Mouse (Mus musculus) midbrain, embryonic 16.5 days (tissue): Measurements from ENCODE around the gene Fblim1. TPM values are rescaled to one million over a fixed set of nuclear protein-coding genes. Genes with fewer than 3 reads are reported as not detected.

Experiments used
- ATAC-seq: fragments of 200-750 bp; cut with Nextera tagmentation; 2 replicates; pipeline ENCODE4 v1.8.0; 2017; ENCODE audit warnings: moderate TSS enrichment
- H3K27ac ChIP-seq: fragments of 300-500 bp; sonication (generic); 2 replicates; pipeline ENCODE4 v1.5.1; 2014; ENCODE audit warnings: mild to moderate bottlenecking, low read length, mixed read lengths
- H3K27me3 ChIP-seq: fragments of 300-500 bp; sonication (generic); 2 replicates; pipeline ENCODE4 v1.6.1; 2014; ENCODE audit warnings: low read depth, low read length, mixed read lengths; ENCODE audit not compliant: control insufficient read depth, insufficient read depth
- H3K36me3 ChIP-seq: fragments of 300-500 bp; sonication (generic); 2 replicates; pipeline ENCODE4 v1.6.1; 2014; ENCODE audit warnings: mild to moderate bottlenecking, low read length, moderate library complexity, mixed read lengths; ENCODE audit not compliant: control insufficient read depth, insufficient read depth
- H3K4me1 ChIP-seq: fragments of 300-500 bp; sonication (generic); 2 replicates; pipeline ENCODE4 v1.6.1; 2014; ENCODE audit warnings: mild to moderate bottlenecking, low read length, mixed read lengths; ENCODE audit not compliant: control insufficient read depth, insufficient read depth
- H3K4me2 ChIP-seq: fragments of 300-500 bp; sonication (generic); 2 replicates; pipeline ENCODE4 v1.6.1; 2014; ENCODE audit warnings: mild to moderate bottlenecking, low read length, mixed read lengths
- H3K4me3 ChIP-seq: fragments of 300-500 bp; sonication (generic); 2 replicates; pipeline ENCODE4 v1.5.1; 2014; ENCODE audit warnings: low read depth, mild to moderate bottlenecking, low read length, moderate library complexity, mixed read lengths
- H3K9ac ChIP-seq: fragments of 300-500 bp; sonication (generic); 2 replicates; pipeline ENCODE4 v1.6.1; 2014; ENCODE audit warnings: low read depth, low read length, mixed read lengths
- H3K9me3 ChIP-seq: fragments of 300-500 bp; sonication (generic); replicated peaks from 2 replicates; pipeline ENCODE4 v1.6.1; 2014; ENCODE audit warnings: mild to moderate bottlenecking, low read length, mixed read lengths; ENCODE audit not compliant: control insufficient read depth, poor library complexity, severe bottlenecking
- WGBS: fragments of 180-500 bp; shearing (Covaris S2); extraction: QIAGEN DNeasy Blood & Tissue Kit; methylation state at CpG from one replicate; pipeline ENCODE4 v1.1.7; 2014; 5-methylcytosine and 5-hydroxymethylcytosine counted together
- polyA plus RNA-seq: library from polyadenylated mRNA; unstranded; fragments of >200 nt; fragmentation: Nextera tagmentation; extraction: Ambion mirVana; gene quantifications from 2 replicates; pipeline ENCODE4 v1.2.1, GENCODE M21; 2015

Gene Fblim1
- polyA plus RNA-seq, 1 experiment from 2014 or later = 35.6 TPM

DNA sequence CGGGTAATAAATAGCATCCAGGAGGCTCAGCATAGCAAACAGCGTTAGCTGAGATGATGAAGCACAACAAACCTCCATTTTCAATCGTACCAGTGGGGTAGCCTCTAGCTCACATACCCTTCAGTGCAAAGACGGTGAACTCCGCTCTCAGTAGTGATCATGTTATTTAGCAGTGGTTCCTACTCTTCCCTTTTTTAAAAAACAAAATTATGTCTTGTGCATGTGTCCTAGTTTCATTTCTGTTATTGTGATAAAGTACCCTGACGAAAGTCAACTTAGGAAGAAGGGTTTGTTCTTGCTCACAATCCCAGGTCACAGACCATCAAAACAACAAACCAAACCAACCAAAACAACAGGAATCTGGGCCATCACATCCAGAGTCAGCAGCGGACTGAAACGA is 40.1 kb upstream of the Fblim1 start:
- Histone ChIP-seq H3K27me3 (no peaks in the 10 kb centered on the region), H3K4me3 (no peak overlapping the region), H3K36me3 (0 out of 2 replicates have a peak, but pooled peaks cover 6% of the 10 kb centered on the region), H3K4me1 (0 out of 2 replicates have a peak, but pooled peaks cover 7% of the 10 kb centered on the region), H3K27ac (no peak overlapping the region), H3K4me2 (no peak overlapping the region), H3K9me3 (no peaks in the 10 kb centered on the region), H3K9ac (no peak overlapping the region)
- 93% methylated on average over 8 of the region's 8 CpGs for WGBS
- ATAC-seq = no peak

DNA sequence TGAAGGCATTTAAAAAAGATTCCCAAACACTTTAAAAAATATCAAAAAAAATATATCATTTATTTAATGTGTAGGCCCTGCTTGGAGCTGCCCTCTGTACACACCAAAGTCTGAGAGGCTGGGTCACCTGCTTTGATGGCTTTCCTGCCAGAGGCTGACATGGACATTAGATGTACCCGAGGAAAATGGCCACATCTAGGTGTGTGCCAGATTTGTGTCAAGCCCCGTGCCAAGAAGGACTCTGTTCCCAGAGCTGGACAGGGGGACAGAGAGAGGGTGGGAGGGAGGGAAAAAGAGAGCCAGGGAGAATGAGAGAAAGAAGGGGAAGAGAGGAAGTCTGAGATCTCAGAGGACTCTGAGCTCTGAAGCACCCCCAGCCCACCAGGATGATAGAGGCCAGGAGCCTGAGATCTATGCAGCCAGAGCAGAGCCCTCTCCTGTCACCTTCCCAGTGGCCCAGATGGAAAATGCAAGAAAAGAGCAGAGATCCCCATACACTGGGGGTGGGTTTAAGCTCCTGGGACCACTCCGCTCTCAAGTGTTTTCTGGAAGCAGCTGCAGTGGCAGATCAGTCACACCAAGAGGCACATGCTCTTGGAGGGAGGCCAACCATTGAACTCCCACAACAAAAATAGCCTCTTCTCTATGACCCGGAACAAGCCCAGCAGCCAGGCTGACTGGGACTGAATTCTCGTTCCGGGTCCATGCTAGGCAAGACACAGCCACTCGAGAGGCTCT is 37.4 kb upstream of the Fblim1 start:
- Histone ChIP-seq H3K9me3 (no peaks in the 10 kb centered on the region), H3K4me2 (no peak overlapping the region), H3K4me3 (no peak overlapping the region), H3K27ac (peak overlapping the region; percentile 64), H3K36me3 (0 out of 2 replicates have a peak, but pooled peaks cover 6% of the 10 kb centered on the region), H3K27me3 (no peaks in the 10 kb centered on the region), H3K9ac (no peak overlapping the region), H3K4me1 (0 out of 2 replicates have a peak, but pooled peaks cover 7% of the 10 kb centered on the region)
- ATAC-seq = peak; percentile 77
- WGBS = 40% methylated on average over 7 of the region's 7 CpGs

DNA sequence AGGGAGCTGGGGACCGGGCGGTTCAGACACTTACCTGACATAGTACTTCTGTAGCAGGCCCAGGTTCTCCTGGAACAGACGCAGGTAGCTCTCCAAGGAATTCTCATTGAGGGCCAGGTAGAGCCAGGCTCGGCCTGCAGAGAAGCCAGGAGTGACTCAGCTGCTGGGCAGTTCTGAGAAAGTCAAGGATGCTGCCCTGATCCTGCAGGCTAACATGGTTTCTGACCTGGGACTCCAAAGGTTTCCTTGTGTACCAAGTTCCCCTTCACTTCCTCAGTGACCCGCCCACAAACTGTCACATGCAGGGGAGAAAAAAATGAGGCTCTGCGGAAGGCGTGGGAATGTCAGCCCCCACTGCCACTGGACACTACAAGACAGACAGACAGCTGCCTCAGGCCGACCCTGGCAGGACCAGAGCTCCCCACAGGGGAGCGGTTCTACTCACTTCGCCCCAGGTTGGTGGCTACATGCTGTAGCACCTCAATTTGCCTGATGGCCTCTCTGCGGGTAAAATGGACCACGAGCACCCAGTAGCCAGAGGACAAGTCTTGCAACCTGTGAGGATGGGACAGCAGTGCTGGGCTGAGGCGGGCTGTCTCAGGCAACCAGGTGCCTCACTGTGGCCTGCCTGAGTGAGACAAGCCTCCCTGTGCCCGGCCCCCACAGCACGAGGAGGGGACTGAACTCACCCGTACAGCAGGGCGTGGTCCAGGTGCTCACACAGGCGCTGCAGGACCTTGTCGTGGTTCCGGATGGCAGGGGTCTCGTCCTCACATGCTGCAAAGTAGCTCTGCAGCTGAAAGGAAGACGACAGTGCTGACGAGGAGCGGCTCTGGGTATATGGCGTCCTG is 36.3 kb upstream of the Fblim1 start:
- whole genome bisulfite sequencing = 92% methylated on average over 25 of the region's 25 CpGs
- H3K4me1 ChIP-seq = 0 out of 2 replicates have a peak, but pooled peaks cover 7% of the 10 kb centered on the region
- ATAC-seq = no peak
- no peak overlapping the region for H3K4me3 ChIP-seq
- 0 out of 2 replicates have a peak, but pooled peaks cover 6% of the 10 kb centered on the region for H3K36me3 ChIP-seq
- no peak overlapping the region for H3K9ac ChIP-seq
- no peaks in the 10 kb centered on the region for H3K27me3 ChIP-seq
- H3K9me3 ChIP-seq = no peaks in the 10 kb centered on the region
- H3K4me2 ChIP-seq = no peak overlapping the region
- 0 out of 2 replicates have a peak overlapping the region, but pooled peaks have one; percentile 20 for H3K27ac ChIP-seq

DNA sequence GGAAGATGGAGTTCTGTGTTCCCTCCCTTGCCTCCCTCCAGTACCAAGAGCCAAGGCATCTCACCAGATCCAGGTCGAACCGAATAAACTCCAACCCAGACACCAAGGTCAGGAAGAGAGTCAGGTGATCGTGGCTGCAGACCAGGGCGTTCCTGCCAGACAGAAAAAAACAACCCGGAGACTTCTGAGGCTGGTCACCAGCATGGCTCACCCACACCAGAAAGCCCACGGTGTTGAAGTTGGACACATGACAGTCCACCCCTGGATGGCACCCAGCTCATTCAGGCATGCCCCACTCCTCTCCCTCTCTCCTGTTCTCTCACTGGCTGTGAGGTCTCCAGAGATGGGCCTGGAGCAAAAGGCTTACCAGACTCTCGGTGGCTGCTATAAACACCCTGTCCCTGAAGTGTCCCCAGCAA is 35.5 kb upstream of the Fblim1 start:
- WGBS = 88% methylated on average over 7 of the region's 7 CpGs
- Histone ChIP-seq H3K4me3 (no peak overlapping the region), H3K9me3 (no peaks in the 10 kb centered on the region), H3K36me3 (peaks cover 13% of the 10 kb centered on the region), H3K4me1 (0 out of 2 replicates have a peak, but pooled peaks cover 7% of the 10 kb centered on the region), H3K9ac (no peak overlapping the region), H3K4me2 (no peak overlapping the region), H3K27me3 (no peaks in the 10 kb centered on the region), H3K27ac (no peak overlapping the region)
- no peak for ATAC-seq

DNA sequence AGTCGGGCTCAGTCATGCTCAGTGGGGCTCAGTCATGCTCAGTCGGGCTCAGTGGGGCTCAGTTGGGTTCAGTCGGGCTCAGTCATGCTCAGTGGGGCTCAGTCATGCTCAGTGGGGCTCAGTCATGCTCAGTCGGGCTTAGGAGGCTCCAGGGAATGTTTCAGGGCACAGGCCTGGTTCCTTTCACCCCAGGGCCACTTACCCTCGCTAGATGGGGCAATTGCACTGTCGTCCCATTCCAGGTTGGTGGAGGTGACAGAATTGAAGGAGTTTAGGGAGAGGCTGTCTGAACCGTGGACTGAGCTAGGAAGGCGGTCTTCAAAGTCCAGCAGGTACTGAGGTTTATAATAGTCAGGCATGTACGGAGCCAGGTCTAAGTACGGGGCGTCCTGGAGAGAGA is 33.6 kb upstream of the Fblim1 start:
- 58% methylated on average over 11 of the region's 11 CpGs for WGBS
- Histone ChIP-seq H3K9ac (no peak overlapping the region), H3K27ac (no peak overlapping the region), H3K4me3 (no peak overlapping the region), H3K4me2 (no peak overlapping the region), H3K27me3 (no peaks in the 10 kb centered on the region), H3K36me3 (peaks cover 14% of the 10 kb centered on the region), H3K9me3 (no peaks in the 10 kb centered on the region), H3K4me1 (0 out of 2 replicates have a peak, but pooled peaks cover 7% of the 10 kb centered on the region)
- ATAC-seq = no peak

DNA sequence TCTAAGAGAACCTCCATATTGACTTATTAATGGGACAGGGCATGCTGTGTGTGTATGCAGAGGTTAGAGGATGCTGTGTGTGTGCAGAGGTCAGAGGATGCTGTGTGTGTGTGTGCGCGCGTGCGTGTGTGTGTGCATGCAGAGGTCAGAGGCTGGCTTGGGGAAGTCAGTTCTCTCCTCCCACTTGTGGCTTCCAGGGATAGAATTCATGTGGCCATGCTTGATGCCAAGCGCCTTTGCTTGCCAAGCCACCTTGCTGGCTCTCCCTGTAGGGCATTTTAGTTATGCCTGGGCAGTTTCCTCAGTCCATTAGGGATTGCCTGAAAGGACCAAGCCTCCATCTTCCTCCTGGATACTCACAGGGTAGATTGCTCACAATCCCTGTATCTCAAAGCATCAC is 30.8 kb upstream of the Fblim1 start:
- ATAC-seq = no peak
- H3K9me3 ChIP-seq = no peaks in the 10 kb centered on the region

DNA sequence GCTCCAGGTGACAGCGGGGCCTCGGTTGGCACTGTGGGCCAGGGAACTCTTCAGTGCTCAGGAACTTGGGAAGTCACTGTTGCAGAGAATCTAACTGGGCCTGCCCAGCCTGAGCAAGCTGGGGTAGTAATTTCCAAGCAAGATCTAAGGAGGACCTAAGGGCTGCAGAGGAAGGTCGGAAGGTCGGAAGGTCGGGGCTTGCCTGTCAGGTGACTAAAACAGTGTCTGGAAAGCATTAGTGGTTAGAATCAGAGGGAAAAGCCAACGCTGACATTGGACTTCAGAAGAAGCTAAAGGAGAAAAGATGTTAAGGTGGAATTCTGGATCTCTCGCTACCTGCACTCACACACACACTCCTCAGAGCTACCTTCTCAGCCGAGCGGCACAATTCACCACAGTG is 30.1 kb upstream of the Fblim1 start:
- WGBS = 85% methylated on average over 9 of the region's 9 CpGs
- no peak overlapping the region for H3K27ac ChIP-seq
- H3K27me3 ChIP-seq = no peaks in the 10 kb centered on the region
- no peak overlapping the region for H3K4me3 ChIP-seq
- no peaks in the 10 kb centered on the region for H3K4me1 ChIP-seq
- no peak overlapping the region for H3K9ac ChIP-seq
- peaks cover 32% of the 10 kb centered on the region for H3K36me3 ChIP-seq
- no peak overlapping the region for H3K4me2 ChIP-seq
- no peaks in the 10 kb centered on the region for H3K9me3 ChIP-seq
- ATAC-seq = no peak

More for the DNA sequence above, 30.8 kb upstream of the Fblim1 start:
- Histone ChIP-seq H3K4me1 (no peaks in the 10 kb centered on the region), H3K4me3 (no peak overlapping the region), H3K27ac (no peak overlapping the region), H3K36me3 (peaks cover 32% of the 10 kb centered on the region), H3K4me2 (no peak overlapping the region), H3K9ac (no peak overlapping the region), H3K27me3 (no peaks in the 10 kb centered on the region)
- 98% methylated on average over 5 of the region's 5 CpGs for WGBS

DNA sequence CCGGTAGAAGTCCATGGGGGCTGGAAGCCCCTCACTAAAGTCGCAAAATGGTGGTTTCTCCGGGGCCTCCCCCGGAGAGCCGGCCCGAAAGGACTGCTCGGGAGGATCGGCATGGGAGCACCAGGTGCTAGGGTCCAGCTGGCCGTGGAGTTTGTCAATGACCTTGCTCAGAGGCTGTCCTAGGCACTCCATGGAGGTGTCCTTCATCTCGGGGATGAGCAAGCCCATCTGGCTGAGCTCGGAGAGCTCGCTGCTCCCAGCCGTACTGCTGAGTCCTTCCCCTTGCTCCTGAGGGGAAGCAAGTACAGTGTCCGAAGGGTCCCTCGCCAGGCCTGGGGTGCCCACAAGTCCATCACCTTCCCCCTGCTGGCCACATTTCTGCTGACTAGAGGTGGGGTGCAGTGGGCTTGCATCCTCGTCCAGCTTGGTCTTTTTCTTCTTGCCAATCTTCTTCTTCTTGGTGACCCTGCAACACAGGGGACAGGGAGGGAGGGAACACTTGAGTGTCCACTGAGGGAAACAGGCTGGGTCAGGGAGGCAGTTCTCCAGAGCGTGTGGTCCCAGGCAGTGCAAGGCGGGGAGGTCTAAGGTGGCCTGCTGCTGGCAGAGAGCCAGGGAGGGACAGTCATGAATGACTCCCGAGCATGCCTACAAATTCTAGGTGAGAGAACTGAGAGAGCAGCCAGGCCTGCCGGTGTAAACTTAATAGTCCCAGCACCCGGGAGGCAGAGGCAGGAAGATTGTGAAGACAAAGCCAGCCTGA is 26.4 kb upstream of the Fblim1 start:
- H3K4me3 ChIP-seq = no peak overlapping the region
- H3K9ac ChIP-seq = no peak overlapping the region
- H3K9me3 ChIP-seq = no peaks in the 10 kb centered on the region
- no peaks in the 10 kb centered on the region for H3K27me3 ChIP-seq
- peaks cover 61% of the 10 kb centered on the region for H3K36me3 ChIP-seq
- H3K27ac ChIP-seq = no peak overlapping the region
- no peak for ATAC-seq
- H3K4me2 ChIP-seq = no peak overlapping the region
- H3K4me1 ChIP-seq = no peaks in the 10 kb centered on the region
- 94% methylated on average over 21 of the region's 21 CpGs for WGBS
